Mouse (Mus musculus) layer of hippocampus, adult 18-20 months (tissue): ENCODE measurements around the gene Dock2. TPM values are rescaled to one million over a fixed set of nuclear protein-coding genes. Genes with fewer than 3 reads are reported as not detected.

Source experiments
- DNase-seq, 2 experiments: peaks; one replicate each; pipeline ENCODE4 v3.0.0; 2022; ENCODE audit warnings: low spot score in 2 of 2
- total RNA-seq, 2 experiments: library from RNA; stranded (reverse); gene quantifications; 2 replicates each; pipeline ENCODE4 v1.2.3; 2021

Gene Dock2
- total RNA-seq, 2 experiments from 2014 or later: 3.2 to 3.4 TPM

DNA sequence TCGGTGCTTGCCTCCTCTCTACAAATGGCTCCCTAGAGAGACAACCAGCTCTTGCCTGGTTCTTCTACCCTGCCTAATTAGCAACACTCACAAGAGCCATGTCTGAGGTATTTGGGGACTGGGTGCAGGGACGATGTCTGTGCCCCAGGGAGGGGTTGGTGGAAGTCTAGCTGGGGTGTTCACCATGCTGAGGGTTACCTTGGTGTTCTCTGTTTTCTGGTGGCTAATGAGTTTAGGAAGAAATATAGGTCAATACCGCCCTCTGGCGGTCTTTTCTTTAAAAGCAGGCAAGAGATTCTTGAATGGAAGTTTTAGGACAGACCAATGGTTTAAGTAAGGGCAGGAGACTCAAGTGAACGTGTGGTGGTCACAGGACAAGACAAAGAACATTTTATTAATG, 570.8 kb downstream of the Dock2 start:
- DNase-seq: peak; percentile 43 to 89

GRCm38 (mm10) chr11:34207989-34208388, 575.7 kb downstream of the Dock2 start, which contains the start of gene Foxi1:
Gene Foxi1 (minus strand): TSS chr11:34208089.
- DNase-seq: no peak

DNA sequence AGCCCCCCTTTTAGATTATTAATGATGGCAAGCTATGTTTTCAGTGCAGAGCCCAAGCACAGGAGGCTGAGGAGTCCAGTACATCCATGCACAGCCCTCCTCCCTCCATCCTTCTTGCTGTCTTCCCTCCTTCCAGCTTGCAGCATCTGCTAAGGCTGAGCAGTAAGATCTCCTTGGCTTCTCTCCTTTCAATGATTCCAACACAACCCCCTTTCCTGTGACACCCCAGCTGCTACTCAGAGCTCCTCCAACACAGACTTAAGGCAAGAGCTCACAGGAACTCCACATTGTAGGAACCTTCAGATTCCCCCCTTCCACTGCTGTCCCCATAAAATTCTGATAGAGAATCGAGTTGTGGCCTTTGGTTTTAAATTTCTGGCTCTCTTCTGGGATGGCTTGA, 580.9 kb downstream of the Dock2 start:
- no peak for DNase-seq

GRCm38 (mm10) chr11:34195142-34195541, 588.5 kb downstream of the Dock2 start:
- no peak for DNase-seq

GRCm38 (mm10) chr11:34194158-34194941, 589.3 kb downstream of the Dock2 start:
- DNase-seq: no peak

DNA sequence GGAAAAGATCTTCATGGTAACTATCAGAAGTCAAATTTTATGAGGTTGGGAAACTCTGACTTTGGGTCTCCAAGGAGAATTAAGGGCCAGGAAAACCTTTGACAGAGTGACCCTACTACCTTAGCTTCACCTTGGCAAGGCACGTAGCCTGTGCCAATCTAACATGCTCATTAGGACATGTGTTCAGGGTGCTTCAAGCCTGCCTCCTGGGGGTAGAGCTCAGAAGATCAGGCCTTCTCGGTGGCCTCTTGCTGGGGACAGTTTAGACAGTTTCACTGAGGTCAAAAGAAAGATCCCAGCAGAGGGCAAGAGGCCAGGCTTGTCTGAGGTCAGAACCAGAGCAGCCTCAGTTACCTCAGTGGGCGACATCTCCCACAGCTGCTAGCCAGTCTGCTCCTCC, 590.0 kb downstream of the Dock2 start:
- DNase-seq: no peak

- DNase-seq: no peak
These were observed 599.4 kb downstream of the Dock2 start for GRCm38 (mm10) chr11:34184266-34184665.

GRCm38 (mm10) chr11:34181214-34182117, 602.2 kb downstream of the Dock2 start:
- peak; percentile 6 to 46 for DNase-seq

DNA sequence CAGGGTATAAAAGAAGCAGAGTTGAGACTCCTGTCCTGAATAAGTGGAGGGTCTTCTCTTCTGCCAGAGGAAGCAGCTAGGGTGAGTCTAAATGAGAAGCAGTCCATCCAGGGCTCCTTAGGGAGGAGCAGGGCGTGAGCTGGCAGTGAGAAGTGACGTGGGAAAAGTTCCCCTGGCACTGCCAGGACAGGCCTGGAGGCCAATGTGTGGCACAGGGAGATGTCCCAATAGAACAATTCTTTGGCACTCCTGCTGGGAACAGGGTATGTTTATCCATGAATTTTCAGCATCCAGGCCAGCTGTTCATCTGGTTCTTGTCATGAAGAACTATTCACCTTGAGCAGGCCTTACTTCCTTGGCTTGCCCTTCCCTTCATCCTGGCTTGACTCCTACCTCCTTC, 604.9 kb downstream of the Dock2 start:
- DNase-seq: no peak

Other genes with a start within 250 kb of the Dock2 start
- under 1 TPM; 0.18 to 0.42 TPM for gene Spdl1, start 49.7 kb upstream of the Dock2 start, total RNA-seq